Mouse (Mus musculus) intestine, embryonic 14.5 days (tissue): ENCODE measurements around the gene Serpinb11. TPM values are rescaled to one million over a fixed set of nuclear protein-coding genes. Genes with fewer than 3 reads are reported as not detected.

Source experiments
- ATAC-seq: fragments of 200-750 bp; cut with Nextera tagmentation; replicated peaks from 2 replicates; pipeline ENCODE4 v1.8.0; 2017; ENCODE audit warnings: low read depth, moderate number of reproducible peaks, moderate TSS enrichment, moderate library complexity; ENCODE audit not compliant: low FRiP score, low TSS enrichment
- DNase-seq: peaks from one replicate; pipeline ENCODE4 v3.0.0-alpha.2; 2018; ENCODE audit warnings: low spot score
- H3K27ac ChIP-seq: fragments of 300-500 bp; sonication (generic); 2 replicates; pipeline ENCODE4 v1.5.1; 2014; ENCODE audit warnings: low read depth, mild to moderate bottlenecking, control low read depth
- H3K27me3 ChIP-seq: fragments of 300-500 bp; sonication (generic); replicated peaks from 2 replicates; pipeline ENCODE4 v1.6.1; 2014; ENCODE audit warnings: low read length, control low read depth; ENCODE audit not compliant: control insufficient read depth, insufficient read depth
- H3K36me3 ChIP-seq: fragments of 300-500 bp; sonication (generic); 2 replicates; pipeline ENCODE4 v1.6.1; 2014; ENCODE audit warnings: low read length, control low read depth; ENCODE audit not compliant: control insufficient read depth, insufficient read depth
- H3K4me1 ChIP-seq: fragments of 300-500 bp; sonication (generic); replicated peaks from 2 replicates; pipeline ENCODE4 v1.6.1; 2014; ENCODE audit warnings: low read length, control low read depth, mixed read lengths; ENCODE audit not compliant: control insufficient read depth, insufficient read depth
- H3K4me2 ChIP-seq: fragments of 300-500 bp; sonication (generic); 2 replicates; pipeline ENCODE4 v1.6.1; 2014; ENCODE audit warnings: low read length
- H3K4me3 ChIP-seq: fragments of 300-500 bp; sonication (generic); 2 replicates; pipeline ENCODE4 v1.5.1; 2014; ENCODE audit warnings: low read depth, low read length, control low read depth, mixed read lengths
- H3K9ac ChIP-seq: fragments of 300-500 bp; sonication (generic); 2 replicates; pipeline ENCODE4 v1.6.1; 2014; ENCODE audit warnings: mild to moderate bottlenecking, low read length
- H3K9me3 ChIP-seq: fragments of 300-500 bp; sonication (generic); 2 replicates; pipeline ENCODE4 v1.6.1; 2016; ENCODE audit warnings: low read length, control low read depth; ENCODE audit not compliant: control insufficient read depth
- whole genome bisulfite sequencing: fragments of 180-500 bp; shearing (Covaris S2); extraction: QIAGEN DNeasy Blood & Tissue Kit; methylation state at CpG from one replicate; pipeline ENCODE4 v1.1.7; 2014; 5-methylcytosine and 5-hydroxymethylcytosine counted together
- polyA plus RNA-seq: library from polyadenylated mRNA; unstranded; fragments of >200 nt; fragmentation: Nextera tagmentation; extraction: Ambion mirVana; gene quantifications from 2 replicates; pipeline ENCODE4 v1.2.1, GENCODE M21; 2014

Serpinb11 gene
- polyA plus RNA-seq, 1 experiment from 2014 or later: not detected

GRCm38 (mm10) chr1:107378368-107378767 lies 17.4 kb downstream of the Serpinb11 start:
- H3K9ac ChIP-seq: no peak overlapping the region
- H3K4me1 ChIP-seq: no peaks in the 10 kb centered on the region
- H3K4me2 ChIP-seq: no peak overlapping the region
- H3K9me3 ChIP-seq: no peaks in the 10 kb centered on the region
- H3K27ac ChIP-seq: no peak overlapping the region
- H3K27me3 ChIP-seq: no peaks in the 10 kb centered on the region
- H3K4me3 ChIP-seq: no peak overlapping the region
- no peaks in the 10 kb centered on the region for H3K36me3 ChIP-seq
- ATAC-seq (no peak), DNase-seq (no peak)

DNA sequence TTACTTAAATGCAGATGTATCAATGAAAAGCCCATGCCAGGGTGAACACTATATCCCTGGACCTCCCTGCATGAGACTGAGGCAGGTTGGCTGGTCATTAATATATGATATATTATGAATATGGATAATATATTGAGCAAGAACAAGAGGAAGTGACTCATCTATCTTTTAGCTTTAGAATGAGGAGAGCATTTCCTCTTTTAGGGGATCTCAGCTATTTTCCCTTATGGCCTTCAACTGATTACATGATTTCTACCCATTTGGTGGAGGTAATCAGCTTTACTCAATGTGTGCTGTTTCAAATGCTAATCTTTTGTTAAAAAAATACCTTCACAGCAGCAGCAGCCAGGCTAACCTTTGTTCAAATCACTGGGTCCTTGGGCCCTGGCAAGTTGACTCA lies 20.5 kb downstream of the Serpinb11 start:
- Histone ChIP-seq H3K4me2 (no peak overlapping the region), H3K9ac (no peak overlapping the region), H3K4me1 (no peaks in the 10 kb centered on the region), H3K4me3 (no peak overlapping the region), H3K9me3 (no peaks in the 10 kb centered on the region), H3K27ac (no peak overlapping the region), H3K27me3 (no peaks in the 10 kb centered on the region), H3K36me3 (no peaks in the 10 kb centered on the region)
- ATAC-seq: no peak
- no peak for DNase-seq

DNA sequence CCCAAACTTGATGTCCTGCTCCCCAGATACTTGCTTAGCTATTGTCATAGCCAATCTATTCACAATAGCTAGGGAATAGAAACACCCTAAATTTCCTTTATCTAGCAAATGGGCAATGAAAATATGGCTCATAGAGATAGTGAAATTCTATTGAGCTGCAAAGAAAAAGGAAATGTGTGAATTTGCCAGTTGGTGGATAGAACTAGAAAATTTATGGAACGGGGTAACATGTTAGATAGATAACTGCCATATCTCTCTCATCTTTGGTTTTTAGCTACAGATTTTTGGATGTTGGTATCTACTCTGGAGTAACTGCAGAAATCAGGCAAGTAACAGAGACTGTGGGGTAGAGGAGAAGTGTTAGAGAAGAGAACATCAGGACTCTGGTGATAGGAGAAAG lies 21.4 kb downstream of the Serpinb11 start:
- 89% methylated on average over 1 of the region's 1 CpGs for WGBS
- no peak overlapping the region for H3K4me2 ChIP-seq
- H3K27me3 ChIP-seq: no peaks in the 10 kb centered on the region
- no peak overlapping the region for H3K9ac ChIP-seq
- no peaks in the 10 kb centered on the region for H3K36me3 ChIP-seq
- H3K9me3 ChIP-seq: no peaks in the 10 kb centered on the region
- no peak overlapping the region for H3K4me3 ChIP-seq
- DNase-seq (no peak), ATAC-seq (no peak)
- no peaks in the 10 kb centered on the region for H3K4me1 ChIP-seq
- no peak overlapping the region for H3K27ac ChIP-seq

- WGBS: 92% methylated on average over 9 of the region's 9 CpGs
- ATAC-seq: no peak
- no peak overlapping the region for H3K4me3 ChIP-seq
Observed at GRCm38 (mm10) chr1:107384532-107384931, 23.5 kb downstream of the Serpinb11 start.

GRCm38 (mm10) chr1:107389753-107390152 lies 28.8 kb downstream of the Serpinb11 start:
- Histone ChIP-seq H3K4me2 (no peak overlapping the region), H3K27ac (no peak overlapping the region), H3K27me3 (no peaks in the 10 kb centered on the region), H3K9ac (no peak overlapping the region), H3K9me3 (no peaks in the 10 kb centered on the region), H3K4me1 (no peaks in the 10 kb centered on the region), H3K4me3 (no peak overlapping the region), H3K36me3 (no peaks in the 10 kb centered on the region)
- no peak for ATAC-seq
- WGBS: 71% methylated on average over 2 of the region's 2 CpGs
- no peak for DNase-seq

More at GRCm38 (mm10) chr1:107384532-107384931, 23.5 kb downstream of the Serpinb11 start:
- Histone ChIP-seq H3K27ac (no peak overlapping the region), H3K4me1 (no peaks in the 10 kb centered on the region), H3K9ac (no peak overlapping the region), H3K27me3 (no peaks in the 10 kb centered on the region), H3K36me3 (no peaks in the 10 kb centered on the region), H3K9me3 (no peaks in the 10 kb centered on the region), H3K4me2 (no peak overlapping the region)
- DNase-seq: no peak

GRCm38 (mm10) chr1:107397481-107397880 lies 36.5 kb downstream of the Serpinb11 start:
- Histone ChIP-seq H3K9ac (no peak overlapping the region), H3K9me3 (no peaks in the 10 kb centered on the region), H3K27ac (no peak overlapping the region), H3K27me3 (no peaks in the 10 kb centered on the region), H3K4me3 (no peak overlapping the region), H3K4me2 (no peak overlapping the region), H3K36me3 (no peaks in the 10 kb centered on the region), H3K4me1 (no peaks in the 10 kb centered on the region)
- WGBS: 77% methylated on average over 1 of the region's 1 CpGs
- DNase-seq (no peak), ATAC-seq (no peak)

GRCm38 (mm10) chr1:107399355-107399754 lies 38.4 kb downstream of the Serpinb11 start, which contains the start of gene Serpinb7:
Serpinb7 (plus strand) TSS chr1:107399655.
- no peak for DNase-seq
- Histone ChIP-seq H3K9ac (no peak within 1 kb of the TSS), H3K4me1 (no peaks in the 10 kb centered on the region), H3K27ac (no peak within 1 kb of the TSS), H3K4me2 (no peak within 1 kb of the TSS), H3K27me3 (no peaks in the 10 kb centered on the region), H3K9me3 (no peaks in the 10 kb centered on the region), H3K36me3 (no peaks in the 10 kb centered on the region), H3K4me3 (no peak within 1 kb of the TSS)
- no peak for ATAC-seq
- WGBS: 80% methylated on average over 3 of the region's 3 CpGs

DNA sequence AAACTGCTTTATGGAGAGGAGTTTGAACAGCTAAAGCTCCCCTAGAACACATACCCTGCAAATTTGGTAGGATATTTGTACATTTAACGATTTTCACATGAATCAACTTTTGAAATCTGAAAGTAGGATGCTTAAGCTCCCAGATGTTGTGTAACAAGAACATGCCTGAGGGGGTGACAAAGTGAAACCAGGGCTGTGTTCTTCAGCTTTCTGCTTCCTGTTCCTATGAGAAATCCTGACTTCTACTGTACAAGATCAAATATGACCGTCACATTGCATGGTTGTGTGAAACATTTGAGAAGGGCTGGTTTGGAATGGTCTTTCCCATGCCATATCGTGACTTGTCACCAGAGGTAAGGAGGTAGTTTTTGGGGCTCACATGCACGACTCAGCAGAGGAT lies 41.1 kb downstream of the Serpinb11 start:
- Histone ChIP-seq H3K27ac (no peak overlapping the region), H3K4me1 (no peaks in the 10 kb centered on the region), H3K36me3 (no peaks in the 10 kb centered on the region), H3K4me2 (no peak overlapping the region), H3K4me3 (no peak overlapping the region), H3K9ac (no peak overlapping the region), H3K9me3 (no peaks in the 10 kb centered on the region), H3K27me3 (no peaks in the 10 kb centered on the region)
- 84% methylated on average over 4 of the region's 4 CpGs for WGBS
- ATAC-seq (no peak), DNase-seq (no peak)

DNA sequence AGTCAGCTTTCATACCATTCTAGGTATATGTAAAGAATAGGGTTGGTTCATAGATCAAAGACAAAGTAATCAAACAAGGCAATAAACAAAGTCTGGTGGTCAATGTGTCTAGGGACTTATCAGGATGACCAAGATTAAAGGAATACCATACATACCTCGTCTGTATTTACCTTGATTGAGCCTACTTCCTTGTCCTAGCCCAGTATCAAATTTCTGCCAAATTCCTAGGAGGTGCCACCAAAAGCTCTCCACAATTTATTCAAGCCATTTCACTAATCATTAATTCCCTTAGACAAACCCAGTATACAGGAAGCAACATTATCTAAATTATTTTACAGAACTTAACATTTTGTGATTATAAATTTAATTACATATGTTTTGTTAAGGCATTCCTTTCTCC lies 53.7 kb downstream of the Serpinb11 start:
- DNase-seq (no peak), ATAC-seq (no peak)
- no peaks in the 10 kb centered on the region for H3K9me3 ChIP-seq
- H3K36me3 ChIP-seq: no peaks in the 10 kb centered on the region
- no peak overlapping the region for H3K27ac ChIP-seq
- H3K4me1 ChIP-seq: no peaks in the 10 kb centered on the region
- no peak overlapping the region for H3K4me3 ChIP-seq
- no peaks in the 10 kb centered on the region for H3K27me3 ChIP-seq
- 7% methylated on average over 1 of the region's 1 CpGs for WGBS
- no peak overlapping the region for H3K9ac ChIP-seq
- no peak overlapping the region for H3K4me2 ChIP-seq
